Mouse (Mus musculus): ENCODE results near the gene Cox17.

The Cox17 gene

GRCm38 (mm10) chr16:38395060-38395730, 48.4 kb downstream of the Cox17 start:
- no peak for DNase-seq (ENCODE audit: low read depth, low spot score)

- no peak for DNase-seq (ENCODE audit: low read depth, low spot score)
These were observed 49.4 kb downstream of the Cox17 start for GRCm38 (mm10) chr16:38396155-38396554.

- DNase-seq (ENCODE audit: low read depth, low spot score) = no peak
These were observed 51.5 kb downstream of the Cox17 start for GRCm38 (mm10) chr16:38398266-38398665.

GRCm38 (mm10) chr16:38399076-38399475, 52.3 kb downstream of the Cox17 start:
- DNase-seq (ENCODE audit: low read depth, low spot score) = no peak

- DNase-seq (ENCODE audit: low read depth, low spot score) = no peak
These were observed 52.9 kb downstream of the Cox17 start for GRCm38 (mm10) chr16:38399531-38400231.

- no peak for DNase-seq (ENCODE audit: low read depth, low spot score)
These were observed 53.6 kb downstream of the Cox17 start for GRCm38 (mm10) chr16:38400311-38400960.

- DNase-seq (ENCODE audit: low read depth, low spot score) = no peak
These were observed 54.7 kb downstream of the Cox17 start for GRCm38 (mm10) chr16:38401468-38401867.
